Mouse (Mus musculus): ENCODE results near the gene Tspan31. TPM values are rescaled to one million over a fixed set of nuclear protein-coding genes. Genes with fewer than 3 reads are reported as not detected.
"Not testable (repeated sequence)": the region's sequence is repeated elsewhere in the genome, so short reads cannot be mapped to it uniquely, and the experiment has no call there.

Gene Tspan31
- total RNA-seq, 2 experiments from 2014 or later = 22.4 to 23.4 TPM

DNA sequence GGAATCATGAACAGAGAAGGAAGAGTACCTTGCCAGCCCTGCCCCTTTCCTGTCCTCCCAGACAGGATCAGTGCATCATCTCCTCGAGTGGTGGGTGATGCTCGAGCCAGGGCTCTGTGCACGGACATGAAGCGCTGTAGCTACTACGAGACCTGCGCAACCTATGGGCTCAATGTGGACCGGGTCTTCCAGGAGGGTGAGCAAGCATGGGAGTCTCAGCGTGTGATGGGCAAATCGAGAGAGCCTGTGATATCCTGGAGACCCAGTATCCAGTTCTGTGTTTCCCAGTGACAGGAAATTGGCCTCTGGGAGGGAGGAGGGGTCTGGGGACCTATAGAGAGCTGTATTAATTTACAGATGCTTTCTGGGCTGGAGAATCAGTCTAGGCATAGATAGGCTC is 15.0 kb upstream of the Tspan31 start:
- no peak for DNase-seq (ENCODE audit: low spot score)

DNA sequence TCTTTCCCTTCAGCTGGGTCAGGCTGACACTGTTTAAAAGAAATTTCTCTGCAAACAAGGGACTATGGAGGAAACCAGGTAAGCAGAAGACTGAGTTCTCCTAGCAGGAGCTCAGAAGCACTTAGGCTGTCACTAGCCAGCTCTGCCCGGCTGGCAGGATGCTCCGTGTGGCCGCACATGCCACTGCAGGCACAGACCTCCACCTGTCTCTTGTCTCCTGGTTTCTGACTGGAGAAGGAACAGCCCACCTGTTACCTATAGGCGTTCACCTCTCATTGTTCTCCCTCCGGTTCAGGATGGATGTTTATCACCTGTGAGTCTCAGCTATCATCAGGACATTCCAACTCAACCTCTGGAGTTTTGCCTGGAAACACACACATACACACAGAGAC is 13.8 kb upstream of the Tspan31 start:
- no peak for DNase-seq (ENCODE audit: low spot score)

- no peak for DNase-seq (ENCODE audit: low spot score)
Observed at GRCm38 (mm10) chr10:127083292-127083914, 13.3 kb upstream of the Tspan31 start.

GRCm38 (mm10) chr10:127081996-127082620 is 12.0 kb upstream of the Tspan31 start:
- no peak for DNase-seq (ENCODE audit: low spot score)

DNA sequence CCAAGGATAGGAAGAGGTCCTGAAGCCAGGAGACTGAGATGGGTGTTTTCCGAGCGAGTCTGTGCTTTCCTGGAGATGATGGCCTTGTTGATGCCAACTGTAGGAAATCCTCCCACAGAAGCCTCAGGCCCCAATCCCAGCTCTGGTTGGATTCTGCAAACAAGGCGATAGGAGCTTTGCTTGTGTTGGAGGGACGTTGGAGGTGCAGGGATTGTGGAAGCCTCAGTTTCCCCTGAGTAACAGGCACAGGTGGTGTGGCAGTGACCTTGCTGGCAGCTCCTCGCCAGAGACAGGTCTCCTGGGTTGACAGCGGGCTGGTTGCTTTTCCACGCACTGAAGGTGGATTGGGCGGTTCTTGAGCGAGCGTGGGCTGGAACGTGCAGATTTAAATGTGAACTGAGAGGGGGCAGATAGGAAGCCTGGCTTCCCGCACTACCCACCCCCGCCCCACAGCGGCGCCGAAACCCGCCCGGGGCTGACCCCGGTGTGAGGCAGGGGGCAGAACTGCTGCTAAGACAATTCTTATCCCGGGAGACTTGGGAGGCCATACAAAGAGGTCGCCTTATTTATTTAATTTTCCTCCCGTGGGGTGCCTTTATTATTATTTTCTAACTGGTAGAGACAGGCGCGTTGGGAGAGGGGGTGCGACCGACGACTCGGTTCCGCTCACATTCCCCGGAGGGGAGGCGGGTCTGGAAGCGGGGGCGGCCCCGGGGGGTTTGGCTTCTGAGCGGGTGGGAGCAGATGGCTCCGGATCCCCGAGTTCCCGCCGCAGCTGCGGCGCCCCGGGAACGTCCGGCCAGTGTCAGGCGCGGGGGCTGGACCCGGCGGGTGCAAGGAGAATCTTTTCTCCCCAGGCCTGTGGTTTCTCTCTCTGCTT is 11.1 kb upstream of the Tspan31 start:
- no peak for DNase-seq (ENCODE audit: low spot score)

DNA sequence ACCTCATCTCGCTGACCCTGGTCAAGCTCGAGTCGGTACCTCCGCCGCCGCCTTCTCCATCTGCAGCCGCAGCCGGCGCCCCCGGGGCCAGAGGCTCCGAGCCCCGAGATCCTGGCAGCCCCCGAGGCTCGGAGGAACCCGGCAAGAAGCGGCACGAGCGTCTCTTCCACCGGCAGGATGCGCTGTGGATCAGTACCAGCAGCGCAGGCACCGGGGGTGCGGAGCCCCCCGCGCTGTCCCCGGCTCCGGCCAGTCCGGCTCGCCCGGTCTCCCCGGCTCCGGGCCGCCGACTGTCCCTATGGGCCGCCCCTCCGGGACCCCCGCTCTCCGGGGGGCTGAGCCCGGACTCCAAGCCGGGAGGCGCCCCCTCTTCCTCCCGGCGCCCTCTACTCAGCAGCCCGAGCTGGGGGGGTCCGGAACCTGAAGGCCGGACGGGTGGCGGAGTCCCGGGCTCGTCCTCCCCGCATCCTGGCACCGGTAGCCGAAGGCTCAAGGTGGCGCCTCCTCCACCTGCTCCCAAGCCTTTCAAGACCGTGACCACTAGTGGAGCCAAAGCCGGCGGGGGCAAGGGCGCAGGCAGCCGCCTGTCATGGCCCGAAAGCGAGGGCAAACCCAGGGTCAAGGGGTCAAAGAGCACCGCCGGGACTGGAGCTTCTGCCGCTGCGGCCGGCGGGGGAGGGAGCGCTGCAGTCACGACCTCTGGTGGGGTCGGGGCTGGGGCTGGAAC is 9.8 kb upstream of the Tspan31 start:
- no peak for DNase-seq (ENCODE audit: low spot score)

DNA sequence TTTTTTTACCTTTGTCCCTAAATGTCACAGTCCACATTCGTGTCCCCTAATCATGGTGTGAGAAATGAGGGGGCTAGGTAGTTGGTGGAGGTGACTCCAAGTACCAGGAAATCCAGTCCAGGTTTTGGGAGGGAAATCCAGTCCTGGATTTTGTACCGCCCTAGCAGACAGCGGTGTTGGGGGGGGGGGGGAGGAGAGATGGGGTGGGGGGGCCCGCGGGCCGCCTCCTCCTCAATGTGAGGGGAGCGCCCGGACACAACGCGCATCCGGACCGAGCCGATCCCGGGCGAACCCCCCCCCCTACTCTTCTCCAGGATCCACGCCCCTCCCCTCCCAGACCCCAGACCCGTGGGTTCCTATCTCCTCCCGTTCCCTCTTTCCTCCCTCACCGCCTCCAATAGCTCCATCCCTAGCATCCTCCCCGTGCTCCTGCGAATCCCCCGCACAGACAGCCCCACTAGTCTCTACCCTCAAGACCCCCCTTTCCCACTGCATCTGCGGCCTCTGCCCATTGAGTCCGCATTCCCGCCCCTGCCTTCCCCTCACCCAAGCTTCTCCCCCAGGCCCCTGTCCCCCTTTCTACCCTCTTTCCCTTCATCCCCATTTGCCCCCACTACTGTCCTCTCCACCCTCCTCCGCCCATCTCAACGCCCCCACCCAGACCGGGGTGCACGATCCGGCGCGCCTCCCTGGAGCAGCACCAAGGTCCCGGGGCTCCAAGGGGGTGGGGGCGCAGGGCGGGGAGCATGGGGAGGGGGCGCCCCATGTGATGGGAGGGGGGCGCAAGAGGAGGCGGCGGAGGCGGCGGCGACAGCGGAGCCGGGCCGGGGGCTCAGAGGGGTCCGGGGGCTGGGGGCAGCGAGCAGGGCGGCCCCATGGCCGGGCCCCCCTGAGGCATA is 8.9 kb upstream of the Tspan31 start:
- DNase-seq (ENCODE audit: low spot score) = no peak

DNA sequence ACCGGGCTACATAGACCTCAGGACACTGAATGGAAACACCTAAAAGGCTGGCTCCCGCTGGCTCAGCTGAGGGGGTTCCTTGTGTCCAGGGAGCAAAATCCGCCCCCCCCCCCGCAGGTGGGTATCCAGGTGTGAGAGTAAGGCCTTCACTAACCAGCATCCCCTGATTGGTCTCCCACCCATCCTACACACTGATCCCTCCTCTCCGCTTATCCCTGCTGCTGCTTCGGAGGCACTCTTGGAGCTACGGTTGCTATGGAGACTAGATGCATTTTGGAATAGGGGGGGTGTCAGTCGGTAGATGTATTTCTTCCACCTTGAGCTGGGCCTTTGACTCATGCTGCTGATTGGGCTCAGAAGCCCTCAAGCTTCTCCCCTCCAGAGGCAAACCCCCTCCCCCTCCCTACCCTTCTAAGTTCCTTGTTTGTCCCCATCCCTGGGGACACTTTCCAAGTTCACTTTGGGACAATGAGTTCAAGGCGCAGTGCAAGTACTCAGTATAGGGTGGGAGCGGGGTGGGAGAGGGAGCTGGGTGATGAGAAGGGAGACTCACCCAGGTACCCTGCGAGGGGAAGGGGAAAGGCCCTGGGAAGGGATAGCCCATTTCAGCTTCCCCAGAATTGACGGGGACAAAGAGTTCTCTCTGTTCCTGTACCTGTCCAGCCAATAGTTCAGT is 8.1 kb upstream of the Tspan31 start:
- DNase-seq (ENCODE audit: low spot score) = no peak

DNA sequence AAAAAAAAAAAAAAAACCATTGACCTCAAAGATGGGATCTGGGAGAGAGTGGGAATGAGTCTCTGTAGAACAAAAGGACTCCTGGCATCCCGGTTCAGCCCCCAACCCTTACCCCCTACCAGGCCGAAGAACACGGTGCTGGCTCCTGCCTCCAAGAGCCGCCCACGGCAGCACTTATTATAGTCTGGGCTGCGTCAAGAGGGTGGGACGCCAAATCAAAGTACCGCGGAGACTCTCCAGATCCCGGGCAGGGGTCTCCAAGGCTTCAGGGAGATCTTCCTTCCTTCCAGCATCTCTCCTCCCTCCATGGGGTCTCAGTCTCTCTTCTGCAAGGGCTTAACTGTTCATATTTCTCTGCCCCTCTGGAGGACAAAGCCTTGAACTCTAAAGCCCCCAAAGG is 7.5 kb upstream of the Tspan31 start:
- no peak for DNase-seq (ENCODE audit: low spot score)

DNA sequence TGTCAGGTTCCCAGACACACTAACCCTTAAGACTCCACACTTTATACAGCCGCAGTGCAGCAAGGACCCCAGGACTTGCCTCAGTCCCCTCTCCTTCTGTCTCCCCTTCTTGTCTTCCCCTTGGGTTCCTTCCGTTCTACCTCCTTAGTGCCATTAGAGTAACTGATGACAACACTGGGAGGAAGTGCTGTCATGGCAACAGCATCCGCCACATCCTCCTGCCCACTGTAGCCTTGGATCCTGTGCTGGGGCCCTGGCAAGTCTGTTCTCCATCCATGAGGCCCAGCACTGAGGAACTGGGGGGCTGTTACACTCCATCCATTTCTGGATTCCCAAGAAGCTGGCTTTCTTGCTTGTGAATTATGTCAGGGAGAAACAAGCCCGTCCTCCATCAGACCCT is 6.0 kb upstream of the Tspan31 start:
- DNase-seq (ENCODE audit: low spot score) = no peak

GRCm38 (mm10) chr10:127075651-127076050 is 5.6 kb upstream of the Tspan31 start:
- DNase-seq (ENCODE audit: low spot score) = no peak

GRCm38 (mm10) chr10:127075080-127075479 is 5.0 kb upstream of the Tspan31 start, which contains the start of gene Agap2:
Gene Agap2 (plus strand): TSS chr10:127075284.
- no peak for DNase-seq (ENCODE audit: low spot score)

GRCm38 (mm10) chr10:127073981-127074380 is 3.9 kb upstream of the Tspan31 start:
- DNase-seq (ENCODE audit: low spot score) = no peak

DNA sequence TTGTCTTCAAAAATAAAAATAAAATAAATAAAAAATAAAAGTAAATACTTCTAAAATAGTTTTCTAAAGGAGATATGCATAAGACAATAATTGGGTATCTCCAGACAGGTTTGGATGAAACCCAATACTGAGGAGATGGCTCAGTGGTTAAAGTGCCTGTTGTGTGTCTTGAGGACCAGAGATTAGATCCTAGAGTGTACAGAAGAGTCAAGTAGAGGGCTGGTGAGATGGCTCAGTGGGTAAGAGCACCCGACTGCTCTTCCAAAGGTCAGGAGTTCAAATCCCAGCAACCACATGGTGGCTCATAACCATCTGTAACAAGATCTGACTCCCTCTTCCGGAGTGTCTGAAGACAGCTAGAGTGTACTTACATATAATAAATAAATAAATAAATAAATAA is 2.9 kb upstream of the Tspan31 start:
- DNase-seq (ENCODE audit: low spot score) = not testable (repeated sequence)

- not testable (repeated sequence) for DNase-seq (ENCODE audit: low spot score)
Observed at GRCm38 (mm10) chr10:127072270-127072669, 2.2 kb upstream of the Tspan31 start.

DNA sequence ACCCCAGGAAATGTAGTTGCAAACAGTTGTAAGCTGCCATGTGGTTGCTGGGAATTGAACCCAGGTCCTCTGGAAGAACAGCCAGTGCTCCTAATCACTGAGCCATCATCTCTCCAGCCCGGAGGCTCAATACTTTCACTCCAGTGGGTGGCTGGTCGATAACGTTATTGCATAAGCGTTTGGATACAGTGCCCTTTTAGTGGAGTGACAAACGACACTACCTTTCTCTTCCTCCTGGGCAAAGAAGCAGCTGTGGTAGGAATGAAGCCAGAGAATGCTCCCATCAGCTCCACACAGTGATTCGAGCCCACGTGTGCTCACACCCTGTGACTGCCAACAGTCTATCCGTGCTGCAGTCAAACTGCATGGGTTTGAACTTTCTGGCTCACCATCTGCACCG is 1.1 kb upstream of the Tspan31 start:
- no peak for DNase-seq (ENCODE audit: low spot score)

GRCm38 (mm10) chr10:127069281-127070189 is 529 bp downstream of the Tspan31 start:
- DNase-seq (ENCODE audit: low spot score) = no peak

- no peak for DNase-seq (ENCODE audit: low spot score)
Observed at GRCm38 (mm10) chr10:127068360-127069038, 1.6 kb downstream of the Tspan31 start.

Measured in gastrocnemius, adult 18-20 months (tissue).